Mouse (Mus musculus): ENCODE measurements around the gene Otx2.

The Otx2 gene

DNA sequence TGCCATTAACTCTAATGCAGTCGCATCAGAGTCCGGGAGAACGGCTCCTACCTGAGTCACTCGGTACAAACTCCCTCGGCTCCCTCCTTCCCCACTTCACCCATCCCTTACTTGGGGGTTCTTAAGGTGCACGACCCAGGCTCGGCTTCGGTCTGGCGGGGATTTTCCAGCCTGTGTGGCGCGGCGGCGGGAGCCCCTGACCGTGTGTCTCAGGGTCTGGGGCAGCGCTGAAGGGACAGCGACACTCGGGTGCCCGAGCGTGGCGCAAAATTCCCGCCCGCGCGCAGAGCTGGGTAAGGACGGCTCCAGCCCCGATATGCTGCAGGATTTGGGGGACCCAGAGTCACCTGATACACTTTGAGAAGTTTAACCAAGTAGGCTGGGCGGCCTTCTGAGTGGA lies at the start of gene Otx2:
Otx2 (minus strand) TSS at position 279 of the 400 bp plus-strand sequence.
- DNase-seq (ENCODE audit: low read depth) = no peak

DNA sequence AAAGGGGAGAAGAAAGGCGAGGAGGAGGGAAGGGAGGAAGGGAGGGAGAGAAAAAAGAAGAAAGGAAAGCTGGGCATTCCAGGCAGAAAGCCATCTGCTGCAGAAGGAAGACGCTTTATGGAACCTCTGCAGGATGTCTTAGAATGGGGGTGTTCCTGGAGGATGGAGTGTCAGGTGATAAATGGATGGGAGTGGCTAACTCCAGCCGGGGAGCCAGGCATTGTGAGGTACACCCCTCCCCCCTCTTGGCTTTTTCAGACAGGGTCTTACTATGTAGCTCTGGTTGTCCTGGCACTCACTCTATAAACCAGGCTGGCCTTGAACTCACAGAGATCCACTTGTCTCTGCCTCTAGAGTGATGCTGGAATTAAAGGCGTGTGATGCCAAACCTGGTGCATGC lies 49.1 kb upstream of the Otx2 start:
- DNase-seq (ENCODE audit: low read depth) = no peak

DNA sequence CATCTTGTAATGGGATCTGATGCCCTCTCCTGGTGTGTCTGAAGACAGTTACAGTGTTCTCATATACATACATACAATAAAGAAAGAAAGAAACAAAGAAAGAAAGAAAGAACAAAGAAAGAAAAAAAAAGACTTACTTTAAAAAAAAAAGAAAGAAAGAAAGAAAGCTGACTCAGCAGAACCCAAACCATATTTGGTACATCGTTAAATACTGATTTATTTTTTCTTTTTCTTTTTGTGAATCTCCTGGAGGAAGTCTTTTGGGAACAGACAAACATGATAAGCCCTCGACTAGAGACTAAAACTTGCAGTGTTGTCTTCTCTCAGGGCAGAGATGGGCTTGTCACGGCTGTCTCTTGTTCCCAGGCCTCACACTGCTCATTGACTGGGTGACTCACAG lies 45.7 kb upstream of the Otx2 start:
- DNase-seq (ENCODE audit: low read depth) = no peak

GRCm38 (mm10) chr14:48717632-48718279 lies 44.1 kb upstream of the Otx2 start:
- DNase-seq (ENCODE audit: low read depth) = no peak

GRCm38 (mm10) chr14:48716456-48716855 lies 42.8 kb upstream of the Otx2 start:
- no peak for DNase-seq (ENCODE audit: low read depth)

- no peak for DNase-seq (ENCODE audit: low read depth)
Observed at GRCm38 (mm10) chr14:48710871-48711370, 37.3 kb upstream of the Otx2 start.

- DNase-seq (ENCODE audit: low read depth) = no peak
Observed at GRCm38 (mm10) chr14:48710062-48710870, 36.6 kb upstream of the Otx2 start.

- no peak for DNase-seq (ENCODE audit: low read depth)
Observed at GRCm38 (mm10) chr14:48709371-48710061, 35.9 kb upstream of the Otx2 start.

DNA sequence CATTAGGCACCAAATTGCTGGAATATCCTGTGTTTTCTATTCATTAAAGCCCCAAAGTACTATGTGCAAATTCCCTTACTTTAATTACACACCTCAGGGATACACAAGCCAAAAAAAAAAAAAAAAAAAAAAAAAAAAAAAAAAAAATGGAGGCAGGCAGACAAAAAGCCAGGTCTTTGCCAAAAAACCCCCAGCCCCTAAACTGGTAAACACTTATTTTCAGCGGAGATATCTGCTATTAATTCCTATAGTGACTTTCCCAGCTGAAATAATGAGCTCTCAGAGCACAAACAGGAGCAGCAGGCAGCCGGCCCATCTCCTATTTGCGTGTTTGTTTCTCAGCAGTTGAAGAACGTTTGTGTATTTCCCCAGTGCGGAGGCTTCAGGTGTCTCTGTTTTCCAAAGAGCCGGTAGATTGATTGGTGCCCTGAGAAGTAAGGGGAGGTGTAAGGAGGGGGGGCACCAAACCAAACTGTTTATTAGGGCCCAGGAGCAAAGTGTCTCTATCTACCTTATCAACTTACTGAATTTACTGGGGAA lies 34.3 kb upstream of the Otx2 start:
- DNase-seq (ENCODE audit: low read depth) = no peak

GRCm38 (mm10) chr14:48707391-48707790 lies 33.8 kb upstream of the Otx2 start:
- no peak for DNase-seq (ENCODE audit: low read depth)

DNA sequence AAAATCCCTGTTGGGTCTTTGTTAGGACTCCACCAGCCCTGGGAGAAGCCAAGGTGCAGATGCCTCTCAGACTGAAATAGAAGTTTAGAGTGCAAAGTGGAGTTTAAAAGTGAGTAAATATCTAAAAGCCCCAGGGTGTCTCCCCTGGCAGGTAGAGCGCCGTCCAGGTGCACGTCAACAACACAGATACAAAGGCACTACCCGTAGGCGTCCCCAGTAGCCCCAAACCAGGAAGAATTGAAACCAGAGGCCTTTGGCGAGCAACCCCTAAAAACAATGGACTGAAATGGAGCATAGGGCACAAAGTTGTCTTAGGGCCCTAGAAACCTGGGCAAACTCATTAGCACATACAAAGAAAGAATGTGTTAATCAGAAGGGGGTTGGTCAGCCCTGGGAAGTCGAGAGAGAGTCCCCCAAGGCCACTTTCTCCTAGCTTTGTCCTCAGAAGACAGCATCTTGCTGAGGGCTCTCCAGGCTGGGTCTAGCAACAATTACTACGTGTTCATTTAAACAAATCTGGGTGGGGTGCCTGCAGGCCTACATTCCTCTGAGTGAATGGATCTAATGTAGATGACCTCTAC lies 27.3 kb upstream of the Otx2 start:
- DNase-seq (ENCODE audit: low read depth) = no peak

DNA sequence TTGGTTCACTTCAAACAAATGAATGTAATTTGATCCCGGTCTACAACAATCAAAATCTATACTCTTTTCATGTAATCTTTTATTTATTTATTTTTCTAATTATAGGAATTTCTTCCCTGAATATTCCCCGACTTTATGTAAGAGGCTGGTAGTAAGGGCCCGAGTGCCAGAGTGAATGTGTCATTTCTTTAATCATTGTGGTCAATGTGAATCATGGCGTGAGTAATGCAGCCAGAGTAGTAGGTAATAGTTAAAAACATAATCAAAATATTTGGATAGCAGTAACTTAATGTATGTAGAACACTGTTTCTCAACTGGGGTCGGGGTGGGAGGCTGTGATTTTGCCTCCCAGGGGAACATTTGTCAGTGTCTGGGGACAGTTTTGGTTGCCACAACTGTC lies 6.0 kb upstream of the Otx2 start:
- DNase-seq (ENCODE audit: low read depth) = no peak

DNA sequence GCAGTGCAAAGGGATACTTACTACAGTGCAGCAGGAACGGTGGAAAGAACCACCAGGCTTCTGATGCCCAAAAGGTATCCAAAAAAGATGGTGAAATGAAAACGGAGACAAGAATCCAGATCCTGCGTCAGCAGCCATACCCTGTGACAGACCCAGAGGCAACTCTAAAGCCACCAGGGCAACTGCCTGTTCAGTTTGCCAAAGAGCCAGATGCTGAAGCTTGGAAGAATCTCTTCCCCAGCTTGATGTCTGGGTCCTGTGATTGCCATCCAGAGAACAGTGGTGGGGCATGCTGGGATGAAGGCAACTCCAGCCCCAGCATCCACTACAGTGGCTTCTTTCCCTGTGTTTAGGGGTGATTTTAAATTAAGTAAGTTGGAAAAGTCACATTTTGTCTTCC lies 5.1 kb upstream of the Otx2 start:
- DNase-seq (ENCODE audit: low read depth) = no peak

DNA sequence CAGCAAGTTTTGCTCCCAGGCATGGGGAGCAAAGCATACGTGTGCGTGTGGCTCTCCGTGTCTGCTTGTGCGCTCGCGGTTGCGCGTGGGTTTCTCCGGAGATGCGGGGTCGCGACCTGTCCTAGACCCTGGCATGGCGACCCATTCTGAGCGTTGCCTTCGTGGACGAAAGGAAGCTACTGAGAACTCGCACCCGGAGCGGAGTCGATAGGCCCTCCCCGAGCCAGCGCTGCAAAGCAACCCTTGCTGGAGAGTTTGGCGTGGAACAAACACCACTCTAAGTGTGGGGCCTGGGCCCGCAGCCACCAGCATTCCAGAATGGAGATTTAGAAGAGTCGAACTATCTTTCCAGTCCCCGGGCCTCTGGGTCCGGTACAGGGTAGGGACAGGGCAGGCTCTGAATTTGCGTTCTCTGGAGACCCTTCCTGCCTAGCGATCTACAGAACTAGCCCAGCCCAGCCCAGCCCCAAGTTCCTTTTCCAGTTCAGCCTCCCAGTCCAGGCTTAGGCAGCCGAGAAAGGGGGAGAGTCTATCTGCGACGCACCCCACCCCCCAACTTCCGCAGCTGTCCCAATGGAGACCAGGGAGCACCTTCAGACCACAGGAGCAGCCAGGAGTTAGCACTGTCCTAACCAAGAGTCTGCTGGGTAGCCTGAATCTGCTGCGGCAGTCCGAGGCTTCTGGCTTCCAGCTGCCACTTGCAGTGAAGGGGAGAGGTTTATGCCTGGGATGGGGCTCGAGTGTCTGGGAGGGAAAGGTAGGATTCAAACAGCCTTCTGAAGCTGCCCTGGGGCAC lies 615 bp upstream of the Otx2 start:
- no peak for DNase-seq (ENCODE audit: low read depth)

DNA sequence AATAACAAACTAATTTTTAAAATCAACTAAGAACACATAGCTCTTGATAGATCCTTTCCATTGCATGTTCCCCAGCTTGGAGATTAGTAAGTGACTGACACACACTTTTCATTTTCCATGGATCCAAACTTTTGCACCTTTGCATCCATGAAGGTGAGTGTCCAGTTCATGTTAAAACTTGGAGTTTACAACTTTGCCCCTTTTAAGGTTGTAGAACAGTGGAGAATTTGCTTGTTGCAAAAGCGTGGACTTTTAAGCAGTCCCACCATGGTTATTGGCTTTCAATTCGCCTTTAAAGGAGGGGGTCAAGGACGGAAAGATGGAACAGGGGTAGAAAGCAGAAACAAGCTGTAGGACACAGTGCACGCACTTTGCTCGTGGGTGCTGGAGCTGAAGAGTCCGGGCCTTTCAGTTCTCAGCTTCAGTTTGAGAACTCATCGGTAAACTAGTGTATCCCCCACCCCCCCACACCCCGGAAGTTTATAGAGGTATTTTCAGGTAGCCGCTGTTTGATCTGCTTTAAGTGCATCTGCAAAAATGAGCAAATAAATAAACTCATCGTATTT lies 925 bp downstream of the Otx2 start:
- DNase-seq (ENCODE audit: low read depth) = no peak

GRCm38 (mm10) chr14:48671480-48672240 lies 2.0 kb downstream of the Otx2 start:
- DNase-seq (ENCODE audit: low read depth) = no peak

DNA sequence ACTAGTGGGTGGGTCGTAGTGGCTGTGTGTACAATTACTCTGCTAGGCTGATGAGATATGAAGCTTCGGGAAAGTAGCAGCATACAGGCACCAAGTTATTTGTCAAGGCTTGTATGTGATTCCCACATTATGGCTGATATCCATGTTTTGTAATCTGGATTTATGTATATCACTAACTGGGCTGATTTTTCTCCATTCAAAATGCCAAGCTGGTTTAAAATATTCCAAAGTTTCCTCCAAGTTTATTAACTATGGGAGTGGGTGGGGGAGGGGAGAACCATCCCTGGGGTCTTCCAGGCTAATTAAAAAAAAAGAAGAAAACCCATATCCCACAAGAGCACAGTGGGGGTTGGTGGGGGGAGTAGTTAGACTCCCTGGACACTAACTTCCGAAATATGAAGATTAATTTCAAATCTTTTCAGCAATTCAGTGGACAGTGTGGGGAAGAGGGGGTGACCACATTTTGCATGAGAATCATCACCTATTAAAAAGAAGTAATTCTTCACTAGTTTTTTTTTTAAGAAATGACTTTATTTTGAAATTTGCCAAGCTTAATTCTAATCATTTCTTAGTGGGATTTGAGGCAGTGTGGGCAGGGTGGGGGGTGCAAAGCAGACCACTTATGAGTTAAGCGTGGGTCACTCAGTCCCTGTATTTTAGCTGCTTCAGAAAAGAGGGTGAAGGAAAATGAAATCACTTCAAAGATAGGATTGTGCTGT lies 2.7 kb downstream of the Otx2 start:
- no peak for DNase-seq (ENCODE audit: low read depth)

GRCm38 (mm10) chr14:48670258-48670630 lies 3.4 kb downstream of the Otx2 start:
- DNase-seq (ENCODE audit: low read depth) = no peak

DNA sequence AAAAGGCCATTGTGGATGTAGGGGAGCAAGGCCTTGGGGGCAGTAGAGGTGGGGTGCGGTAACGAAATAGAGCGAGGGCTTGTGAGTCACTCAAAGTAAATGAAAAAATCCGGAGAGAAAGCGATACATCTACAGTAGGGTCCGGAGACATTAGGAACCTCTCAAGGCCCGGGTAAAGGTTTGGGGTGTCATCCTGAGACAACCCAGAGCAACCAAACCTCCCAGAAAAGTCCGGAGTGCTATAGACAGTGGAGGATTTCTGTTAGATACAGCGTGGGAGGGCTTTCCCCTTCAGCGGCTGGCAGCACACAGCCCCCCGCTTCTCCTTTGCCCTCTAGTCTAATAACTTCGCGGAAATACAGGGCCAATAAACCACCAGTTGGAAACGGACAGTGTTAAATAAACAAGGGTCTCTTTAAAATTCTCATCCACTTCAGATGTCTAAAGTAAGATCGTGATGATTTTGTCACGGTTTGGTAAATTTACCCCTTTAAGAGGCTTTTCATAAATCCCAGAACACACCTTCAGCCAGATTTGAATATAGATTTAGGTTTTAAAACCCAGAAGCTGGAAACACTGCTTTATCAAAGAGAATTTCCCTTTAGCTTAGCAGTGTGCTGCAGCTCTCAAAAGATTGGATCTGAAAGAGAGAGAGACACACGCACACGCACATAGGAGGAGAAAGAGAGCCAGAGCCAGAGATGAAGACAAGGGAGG lies 3.9 kb downstream of the Otx2 start:
- DNase-seq (ENCODE audit: low read depth) = no peak

Measured in 416B (cell line).